Mouse (Mus musculus): ENCODE measurements around the gene 1700030K09Rik. TPM values are rescaled to one million over a fixed set of nuclear protein-coding genes. Genes with fewer than 3 reads are reported as not detected.
A peak's percentile ranks its signal among the peaks of the same experiment; 100 is the strongest.

The 1700030K09Rik gene
- polyA plus RNA-seq, 1 experiment = 10.9 TPM

GRCm38 (mm10) chr8:72418073-72418472, 25.6 kb upstream of the 1700030K09Rik start:
- Histone ChIP-seq H3K4me1 (ENCODE audit: control insufficient read depth, insufficient read depth, insufficient read length) (peaks cover 2% of the 10 kb centered on the region; the same call in 1 of the 2 replicates), H3K36me3 (ENCODE audit: control insufficient read depth, insufficient read depth, low read length) (no peaks in the 10 kb centered on the region), H3K27me3 (ENCODE audit: control insufficient read depth, insufficient read depth, low read length) (no peaks in the 10 kb centered on the region), H3K27ac (ENCODE audit: insufficient read depth, low read length) (no peak overlapping the region), H3K4me3 (ENCODE audit: extremely low read depth, insufficient read depth, insufficient read length) (no peak overlapping the region)
- WGBS = 78% methylated on average over 4 of the region's 4 CpGs
- DNase-seq (ENCODE audit: low read depth in 1 of 2, low spot score in 2 of 2) = no peak
- TF ChIP-seq POLR2A (IDR thresholded peaks at IDR 0.05; ENCODE audit: low read depth, low read length) (no peak), CTCF (IDR thresholded peaks at IDR 0.05; ENCODE audit: extremely low read depth, insufficient read depth, insufficient read length, insufficient replicate concordance) (no peak)

GRCm38 (mm10) chr8:72420571-72421361, 22.9 kb upstream of the 1700030K09Rik start:
- TF ChIP-seq CTCF (IDR thresholded peaks at IDR 0.05; ENCODE audit: extremely low read depth, insufficient read depth, insufficient read length, insufficient replicate concordance) (no peak), POLR2A (IDR thresholded peaks at IDR 0.05; ENCODE audit: low read depth, low read length) (no peak)
- no peaks in the 10 kb centered on the region for H3K36me3 ChIP-seq (ENCODE audit: control insufficient read depth, insufficient read depth, low read length)
- H3K27me3 ChIP-seq (ENCODE audit: control insufficient read depth, insufficient read depth, low read length) = no peaks in the 10 kb centered on the region
- peak overlapping the region; percentile 65 for H3K27ac ChIP-seq (ENCODE audit: insufficient read depth, low read length)
- H3K4me3 ChIP-seq (ENCODE audit: extremely low read depth, insufficient read depth, insufficient read length) = peak overlapping the region; percentile 77
- peak in 1 of 2 experiments; percentile 37 for DNase-seq (ENCODE audit: low read depth in 1 of 2, low spot score in 2 of 2)
- H3K4me1 ChIP-seq (ENCODE audit: control insufficient read depth, insufficient read depth, insufficient read length) = peaks cover 2% of the 10 kb centered on the region; the same call in 1 of the 2 replicates
- WGBS = 1% methylated on average over 72 of the region's 73 CpGs

GRCm38 (mm10) chr8:72421362-72422335, 22.0 kb upstream of the 1700030K09Rik start, which contains the start of gene Eps15l1:
Gene Eps15l1, minus strand, starts transcription at chr8:72421460.
- H3K36me3 ChIP-seq (ENCODE audit: control insufficient read depth, insufficient read depth, low read length) = no peaks in the 10 kb centered on the region
- peak; percentile 98 to 99 for DNase-seq (ENCODE audit: low read depth in 1 of 2, low spot score in 2 of 2)
- WGBS = 2% methylated on average over 48 of the region's 48 CpGs
- H3K27me3 ChIP-seq (ENCODE audit: control insufficient read depth, insufficient read depth, low read length) = no peaks in the 10 kb centered on the region
- H3K27ac ChIP-seq (ENCODE audit: insufficient read depth, low read length) = peak within 1 kb of the TSS; percentile 65
- H3K4me3 ChIP-seq (ENCODE audit: extremely low read depth, insufficient read depth, insufficient read length) = peak within 1 kb of the TSS; percentile 77
- TF ChIP-seq CTCF (IDR thresholded peaks at IDR 0.05; ENCODE audit: extremely low read depth, insufficient read depth, insufficient read length, insufficient replicate concordance) (no peak), POLR2A (IDR thresholded peaks at IDR 0.05; ENCODE audit: low read depth, low read length) (peak; percentile 72; the same call in 1 of the 2 replicates)
- H3K4me1 ChIP-seq (ENCODE audit: control insufficient read depth, insufficient read depth, insufficient read length) = no peaks in the 10 kb centered on the region; the same call in 1 of the 2 replicates

GRCm38 (mm10) chr8:72422926-72423325, 20.8 kb upstream of the 1700030K09Rik start:
- 54% methylated on average over 1 of the region's 1 CpGs for WGBS
- Histone ChIP-seq H3K36me3 (ENCODE audit: control insufficient read depth, insufficient read depth, low read length) (no peaks in the 10 kb centered on the region), H3K27ac (ENCODE audit: insufficient read depth, low read length) (no peak overlapping the region), H3K4me3 (ENCODE audit: extremely low read depth, insufficient read depth, insufficient read length) (no peak overlapping the region), H3K27me3 (ENCODE audit: control insufficient read depth, insufficient read depth, low read length) (no peaks in the 10 kb centered on the region), H3K4me1 (ENCODE audit: control insufficient read depth, insufficient read depth, insufficient read length) (no peaks in the 10 kb centered on the region; the same call in 1 of the 2 replicates)
- TF ChIP-seq CTCF (IDR thresholded peaks at IDR 0.05; ENCODE audit: extremely low read depth, insufficient read depth, insufficient read length, insufficient replicate concordance) (no peak), POLR2A (IDR thresholded peaks at IDR 0.05; ENCODE audit: low read depth, low read length) (no peak)
- no peak for DNase-seq (ENCODE audit: low read depth in 1 of 2, low spot score in 2 of 2)

- H3K4me3 ChIP-seq (ENCODE audit: extremely low read depth, insufficient read depth, insufficient read length) = no peak overlapping the region
- DNase-seq (ENCODE audit: low read depth in 1 of 2, low spot score in 2 of 2) = peak in 1 of 2 experiments; percentile 54
- no peaks in the 10 kb centered on the region for H3K27me3 ChIP-seq (ENCODE audit: control insufficient read depth, insufficient read depth, low read length)
- no peak for TF ChIP-seq POLR2A (IDR thresholded peaks at IDR 0.05; ENCODE audit: low read depth, low read length)
- peak; percentile 50; the same call in 1 of the 2 replicates for TF ChIP-seq CTCF (IDR thresholded peaks at IDR 0.05; ENCODE audit: extremely low read depth, insufficient read depth, insufficient read length, insufficient replicate concordance)
- WGBS = 49% methylated on average over 13 of the region's 13 CpGs
- H3K36me3 ChIP-seq (ENCODE audit: control insufficient read depth, insufficient read depth, low read length) = no peaks in the 10 kb centered on the region
- H3K27ac ChIP-seq (ENCODE audit: insufficient read depth, low read length) = no peak overlapping the region
- H3K4me1 ChIP-seq (ENCODE audit: control insufficient read depth, insufficient read depth, insufficient read length) = no peaks in the 10 kb centered on the region
These were observed 14.0 kb upstream of the 1700030K09Rik start for GRCm38 (mm10) chr8:72429676-72430075.

GRCm38 (mm10) chr8:72434952-72435351, 8.7 kb upstream of the 1700030K09Rik start:
- Histone ChIP-seq H3K27ac (ENCODE audit: insufficient read depth, low read length) (no peak overlapping the region), H3K4me3 (ENCODE audit: extremely low read depth, insufficient read depth, insufficient read length) (no peak overlapping the region), H3K27me3 (ENCODE audit: control insufficient read depth, insufficient read depth, low read length) (no peaks in the 10 kb centered on the region), H3K36me3 (ENCODE audit: control insufficient read depth, insufficient read depth, low read length) (no peaks in the 10 kb centered on the region), H3K4me1 (ENCODE audit: control insufficient read depth, insufficient read depth, insufficient read length) (no peaks in the 10 kb centered on the region)
- DNase-seq (ENCODE audit: low read depth in 1 of 2, low spot score in 2 of 2) = no peak
- no peak for TF ChIP-seq CTCF (IDR thresholded peaks at IDR 0.05; ENCODE audit: extremely low read depth, insufficient read depth, insufficient read length, insufficient replicate concordance)
- TF ChIP-seq POLR2A (IDR thresholded peaks at IDR 0.05; ENCODE audit: low read depth, low read length) = no peak
- 32% methylated on average over 2 of the region's 2 CpGs for WGBS
